Mouse (Mus musculus) heart, postnatal 0 days (tissue): ENCODE results near the gene Gtf2ird2.

Experiments
- CTCF ChIP-seq: IDR thresholded peaks from 2 replicates; pipeline ENCODE4 v1.5.1; 2016; ENCODE audit warnings: antibody characterized with exemption, control low read depth, low read depth
- EP300 ChIP-seq: IDR thresholded peaks from 2 replicates; pipeline ENCODE4 v1.6.1; 2016; ENCODE audit warnings: antibody characterized with exemption, low read depth

- TF ChIP-seq CTCF (no peak), EP300 (no peak)
Observed at GRCm38 (mm10) chr5:134231376-134231775, 47.6 kb downstream of the Gtf2ird2 start.
